Mouse (Mus musculus) hindbrain, embryonic 15.5 days (tissue): ENCODE results near the gene Krt17. TPM values are rescaled to one million over a fixed set of nuclear protein-coding genes. Genes with fewer than 3 reads are reported as not detected.
A peak's percentile ranks its signal among the peaks of the same experiment; 100 is the strongest.
"Not testable (repeated sequence)": the region's sequence is repeated elsewhere in the genome, so short reads cannot be mapped to it uniquely, and the experiment has no call there.

Experiments
- ATAC-seq: fragments of 200-750 bp; cut with Nextera tagmentation; 2 replicates; pipeline ENCODE4 v1.8.0; 2017; ENCODE audit warnings: low read depth, moderate number of reproducible peaks, moderate TSS enrichment; ENCODE audit not compliant: low FRiP score
- H3K27ac ChIP-seq: fragments of 300-500 bp; sonication (generic); replicated peaks from 2 replicates; pipeline ENCODE4 v1.5.1; 2015; ENCODE audit warnings: mild to moderate bottlenecking, inconsistent platforms
- H3K27me3 ChIP-seq: fragments of 300-500 bp; sonication (generic); 2 replicates; pipeline ENCODE4 v1.6.1; 2015; ENCODE audit warnings: control low read depth, inconsistent platforms
- H3K36me3 ChIP-seq: fragments of 300-500 bp; sonication (generic); 2 replicates; pipeline ENCODE4 v1.6.1; 2015; ENCODE audit warnings: control low read depth, inconsistent platforms
- H3K4me1 ChIP-seq: fragments of 300-500 bp; sonication (generic); replicated peaks from 2 replicates; pipeline ENCODE4 v1.6.1; 2015; ENCODE audit warnings: control low read depth, inconsistent platforms
- H3K4me2 ChIP-seq: fragments of 300-500 bp; sonication (generic); 2 replicates; pipeline ENCODE4 v1.6.1; 2015; ENCODE audit warnings: moderate library complexity, mild to moderate bottlenecking, inconsistent platforms
- H3K4me3 ChIP-seq: fragments of 300-500 bp; sonication (generic); 2 replicates; pipeline ENCODE4 v1.5.1; 2015; ENCODE audit warnings: mild to moderate bottlenecking, inconsistent platforms
- H3K9ac ChIP-seq: fragments of 300-500 bp; sonication (generic); 2 replicates; pipeline ENCODE4 v1.6.1; 2015; ENCODE audit warnings: inconsistent platforms
- H3K9me3 ChIP-seq: fragments of 300-500 bp; sonication (generic); 2 replicates; pipeline ENCODE4 v1.6.1; 2016; ENCODE audit warnings: control low read depth, inconsistent platforms
- WGBS: fragments of 180-500 bp; shearing (Covaris S2); methylation state at CpG from one replicate; pipeline ENCODE4 v1.1.7; 2015; 5-methylcytosine and 5-hydroxymethylcytosine counted together
- polyA plus RNA-seq: library from polyadenylated mRNA; unstranded; fragments of >200 nt; fragmentation: Nextera tagmentation; extraction: Ambion mirVana; gene quantifications from 2 replicates; pipeline ENCODE4 v1.2.1, GENCODE M21; 2015

Gene Krt17
- polyA plus RNA-seq: 0.18 and 0.39 TPM in 2 replicates

- WGBS: 79% methylated on average over 21 of the region's 21 CpGs
Measured at GRCm38 (mm10) chr11:100260514-100261234, at the start of gene Krt17. TSS of gene Krt17 (minus strand) at chr11:100261029.

GRCm38 (mm10) chr11:100308672-100309071 lies 47.8 kb upstream of the Krt17 start:
- 81% methylated on average over 6 of the region's 6 CpGs for WGBS
- not testable (repeated sequence) for H3K9me3 ChIP-seq

More at GRCm38 (mm10) chr11:100260514-100261234, at the start of gene Krt17:
- no peak for ATAC-seq
- Histone ChIP-seq H3K27ac (no peak within 1 kb of the TSS), H3K27me3 (no peaks in the 10 kb centered on the region), H3K4me3 (no peak within 1 kb of the TSS), H3K9me3 (no peaks in the 10 kb centered on the region), H3K36me3 (no peaks in the 10 kb centered on the region), H3K4me1 (no peaks in the 10 kb centered on the region), H3K9ac (no peak within 1 kb of the TSS), H3K4me2 (no peak within 1 kb of the TSS)

GRCm38 (mm10) chr11:100307900-100308299 lies 47.1 kb upstream of the Krt17 start:
- 88% methylated on average over 5 of the region's 5 CpGs for WGBS
- no peak overlapping the region for H3K9ac ChIP-seq
- no peaks in the 10 kb centered on the region for H3K36me3 ChIP-seq
- H3K27me3 ChIP-seq: no peaks in the 10 kb centered on the region
- no peak overlapping the region for H3K27ac ChIP-seq
- no peaks in the 10 kb centered on the region for H3K9me3 ChIP-seq
- no peak overlapping the region for H3K4me3 ChIP-seq
- peaks cover 8% of the 10 kb centered on the region; the same call in 1 of the 2 replicates for H3K4me1 ChIP-seq
- no peak overlapping the region for H3K4me2 ChIP-seq
- ATAC-seq: no peak

More at GRCm38 (mm10) chr11:100308672-100309071, 47.8 kb upstream of the Krt17 start:
- not testable (repeated sequence) for ATAC-seq, H3K27me3 ChIP-seq, H3K4me2 ChIP-seq, H3K36me3 ChIP-seq, H3K9ac ChIP-seq, H3K4me1 ChIP-seq, H3K4me3 ChIP-seq, H3K27ac ChIP-seq

GRCm38 (mm10) chr11:100301292-100301691 lies 40.5 kb upstream of the Krt17 start:
- ATAC-seq: no peak
- Histone ChIP-seq H3K9ac (no peak overlapping the region), H3K27me3 (no peaks in the 10 kb centered on the region), H3K4me1 (0 out of 2 replicates have a peak, but pooled peaks cover 5% of the 10 kb centered on the region), H3K27ac (no peak overlapping the region), H3K36me3 (no peaks in the 10 kb centered on the region), H3K4me3 (no peak overlapping the region), H3K9me3 (no peaks in the 10 kb centered on the region), H3K4me2 (no peak overlapping the region)
- WGBS: 95% methylated on average over 5 of the region's 5 CpGs

- ATAC-seq: no peak
- Histone ChIP-seq H3K9me3 (no peaks in the 10 kb centered on the region), H3K4me3 (no peak overlapping the region), H3K36me3 (no peaks in the 10 kb centered on the region), H3K4me1 (0 out of 2 replicates have a peak, but pooled peaks cover 5% of the 10 kb centered on the region), H3K4me2 (no peak overlapping the region), H3K27me3 (no peaks in the 10 kb centered on the region), H3K27ac (no peak overlapping the region), H3K9ac (no peak overlapping the region)
- WGBS: 7% methylated on average over 5 of the region's 5 CpGs
Measured at GRCm38 (mm10) chr11:100300293-100300692, 39.5 kb upstream of the Krt17 start.

- 0 out of 2 replicates have a peak overlapping the region, but pooled peaks have one; percentile 10 for H3K9ac ChIP-seq
Measured at GRCm38 (mm10) chr11:100298274-100299036, 37.6 kb upstream of the Krt17 start.

GRCm38 (mm10) chr11:100297801-100298200 lies 37.0 kb upstream of the Krt17 start:
- Histone ChIP-seq H3K9me3 (no peaks in the 10 kb centered on the region), H3K36me3 (no peaks in the 10 kb centered on the region), H3K9ac (0 out of 2 replicates have a peak overlapping the region, but pooled peaks have one; percentile 10), H3K27ac (no peak overlapping the region), H3K27me3 (no peaks in the 10 kb centered on the region), H3K4me2 (peak overlapping the region; percentile 47), H3K4me3 (no peak overlapping the region), H3K4me1 (0 out of 2 replicates have a peak, but pooled peaks cover 5% of the 10 kb centered on the region)
- no peak for ATAC-seq
- WGBS: 39% methylated on average over 5 of the region's 5 CpGs

More at GRCm38 (mm10) chr11:100298274-100299036, 37.6 kb upstream of the Krt17 start:
- Histone ChIP-seq H3K9me3 (no peaks in the 10 kb centered on the region), H3K4me1 (0 out of 2 replicates have a peak, but pooled peaks cover 5% of the 10 kb centered on the region), H3K4me3 (peak overlapping the region; percentile 15; the same call in 1 of the 2 replicates), H3K27me3 (no peaks in the 10 kb centered on the region), H3K4me2 (peak overlapping the region; percentile 47), H3K27ac (no peak overlapping the region), H3K36me3 (no peaks in the 10 kb centered on the region)
- WGBS: 19% methylated on average over 18 of the region's 18 CpGs
- ATAC-seq: peak; percentile 69; the same call in 1 of the 2 replicates

GRCm38 (mm10) chr11:100295308-100295707 lies 34.5 kb upstream of the Krt17 start:
- no peak overlapping the region for H3K27ac ChIP-seq
- H3K4me1 ChIP-seq: 0 out of 2 replicates have a peak, but pooled peaks cover 5% of the 10 kb centered on the region
- ATAC-seq: 0 out of 2 replicates have a peak, but pooled peaks have one; percentile 27
- H3K27me3 ChIP-seq: no peaks in the 10 kb centered on the region
- no peaks in the 10 kb centered on the region for H3K36me3 ChIP-seq
- peak overlapping the region; percentile 40 for H3K4me2 ChIP-seq
- WGBS: 11% methylated on average over 10 of the region's 10 CpGs
- no peaks in the 10 kb centered on the region for H3K9me3 ChIP-seq
- H3K4me3 ChIP-seq: no peak overlapping the region
- no peak overlapping the region for H3K9ac ChIP-seq

- ATAC-seq: no peak
- Histone ChIP-seq H3K27ac (no peak overlapping the region), H3K36me3 (no peaks in the 10 kb centered on the region), H3K4me1 (0 out of 2 replicates have a peak, but pooled peaks cover 1% of the 10 kb centered on the region), H3K27me3 (no peaks in the 10 kb centered on the region), H3K4me2 (no peak overlapping the region), H3K4me3 (no peak overlapping the region), H3K9ac (no peak overlapping the region), H3K9me3 (no peaks in the 10 kb centered on the region)
- WGBS: 46% methylated on average over 6 of the region's 6 CpGs
Measured at GRCm38 (mm10) chr11:100292884-100293283, 32.1 kb upstream of the Krt17 start.

- no peaks in the 10 kb centered on the region for H3K27me3 ChIP-seq
- no peak overlapping the region for H3K4me2 ChIP-seq
- 41% methylated on average over 5 of the region's 5 CpGs for WGBS
- H3K9ac ChIP-seq: no peak overlapping the region
- no peaks in the 10 kb centered on the region for H3K4me1 ChIP-seq
- no peak overlapping the region for H3K4me3 ChIP-seq
- no peaks in the 10 kb centered on the region for H3K9me3 ChIP-seq
- no peak for ATAC-seq
- H3K27ac ChIP-seq: no peak overlapping the region
- H3K36me3 ChIP-seq: no peaks in the 10 kb centered on the region
Measured at GRCm38 (mm10) chr11:100290235-100290634, 29.4 kb upstream of the Krt17 start.

GRCm38 (mm10) chr11:100288942-100289341 lies 28.1 kb upstream of the Krt17 start:
- Histone ChIP-seq H3K4me3 (no peak overlapping the region), H3K4me1 (no peaks in the 10 kb centered on the region), H3K9me3 (no peaks in the 10 kb centered on the region), H3K27ac (no peak overlapping the region), H3K36me3 (no peaks in the 10 kb centered on the region), H3K4me2 (no peak overlapping the region), H3K27me3 (no peaks in the 10 kb centered on the region), H3K9ac (no peak overlapping the region)
- 82% methylated on average over 6 of the region's 6 CpGs for WGBS
- no peak for ATAC-seq

GRCm38 (mm10) chr11:100287024-100287423 lies 26.2 kb upstream of the Krt17 start:
- no peaks in the 10 kb centered on the region for H3K4me1 ChIP-seq
- no peak overlapping the region for H3K9ac ChIP-seq
- H3K27ac ChIP-seq: no peak overlapping the region

More at GRCm38 (mm10) chr11:100287024-100287423, 26.2 kb upstream of the Krt17 start:
- no peaks in the 10 kb centered on the region for H3K27me3 ChIP-seq
- no peak for ATAC-seq
- WGBS: 34% methylated on average over 10 of the region's 10 CpGs
- H3K4me3 ChIP-seq: no peak overlapping the region
- H3K9me3 ChIP-seq: no peaks in the 10 kb centered on the region
- no peak overlapping the region for H3K4me2 ChIP-seq
- no peaks in the 10 kb centered on the region for H3K36me3 ChIP-seq
